Mouse (Mus musculus) brain, embryonic 14.5 days (tissue): Measurements from ENCODE around the gene Gm20708.

Source experiments
- CTCF ChIP-seq: fragments of 200-500 bp; IDR thresholded peaks from 2 replicates; pipeline ENCODE4 v1.5.1; 2012; ENCODE audit warnings: inconsistent platforms, mild to moderate bottlenecking, moderate library complexity, borderline replicate concordance; ENCODE audit not compliant: insufficient read depth, insufficient read length; ENCODE audit errors: extremely low read depth
- POLR2A ChIP-seq: fragments of 200-500 bp; IDR thresholded peaks from 2 replicates; pipeline ENCODE4 v1.6.1; 2012; ENCODE audit warnings: mild to moderate bottlenecking, inconsistent platforms, borderline replicate concordance; ENCODE audit not compliant: poor library complexity, insufficient read depth, insufficient read length, severe bottlenecking; ENCODE audit errors: extremely low read depth

DNA sequence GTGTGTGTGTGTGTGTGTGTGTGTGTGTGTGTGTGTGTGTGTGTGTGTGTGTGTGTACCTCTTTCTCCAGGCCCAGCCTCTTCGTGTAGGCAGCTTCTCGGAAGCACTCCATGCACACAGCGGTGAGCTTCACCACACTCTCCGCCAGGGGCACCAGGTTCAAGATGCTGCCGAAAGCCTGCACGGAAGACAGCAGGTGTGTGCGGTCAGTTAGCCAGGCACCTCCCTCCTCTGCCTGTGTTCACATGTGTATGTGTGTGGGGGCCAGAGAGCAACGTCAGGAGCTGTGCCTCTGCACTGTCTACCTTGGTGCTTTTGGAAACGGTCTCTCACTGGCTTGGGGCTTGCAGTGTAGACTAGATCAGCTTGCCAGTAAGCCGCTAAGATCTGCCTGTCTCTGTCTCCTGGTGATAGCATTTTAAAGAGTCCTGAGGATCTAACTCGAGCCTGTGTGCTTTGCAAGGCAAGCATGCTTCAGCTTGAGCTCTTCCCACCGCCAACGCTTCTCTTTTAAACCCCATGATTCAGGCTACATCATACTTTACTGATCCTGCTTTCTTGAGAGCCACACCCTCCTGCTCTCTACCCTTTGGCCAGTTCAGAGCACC lies 7.0 kb downstream of the Gm20708 start:
- TF ChIP-seq POLR2A: no peak
- no peak for TF ChIP-seq CTCF
